Mouse (Mus musculus) embryonic fibroblast, embryonic 13.5 days (primary cell): ENCODE data around the gene Prkag2. TPM values are rescaled to one million over a fixed set of nuclear protein-coding genes. Genes with fewer than 3 reads are reported as not detected.

ENCODE experiments used
- H3K27ac ChIP-seq: 2 replicates; pipeline ENCODE4 v1.5.1; 2012; ENCODE audit warnings: low read length, control low read depth, inconsistent platforms; ENCODE audit not compliant: insufficient read depth
- H3K4me1 ChIP-seq: 2 replicates; pipeline ENCODE4 v1.6.1; 2011; ENCODE audit warnings: low read length; ENCODE audit not compliant: control insufficient read depth, insufficient read depth
- H3K4me3 ChIP-seq: 2 replicates; pipeline ENCODE4 v1.5.1; 2011; ENCODE audit warnings: mild to moderate bottlenecking, control low read depth, low read length; ENCODE audit not compliant: insufficient read depth
- CTCF ChIP-seq: IDR thresholded peaks from 2 replicates; pipeline ENCODE4 v1.5.1; 2011; ENCODE audit warnings: mild to moderate bottlenecking, control low read depth, low read length, moderate library complexity, borderline replicate concordance; ENCODE audit not compliant: insufficient read depth
- POLR2A ChIP-seq: IDR thresholded peaks from 2 replicates; pipeline ENCODE4 v1.6.1; 2011; ENCODE audit warnings: low read depth, mild to moderate bottlenecking, control low read depth, low read length, moderate library complexity
- polyA plus RNA-seq: library from polyadenylated mRNA; stranded (reverse); fragments of >200 nt; gene quantifications from 2 replicates; pipeline ENCODE4 v1.2.4, GENCODE M21; 2011; ENCODE audit warnings: low read depth; ENCODE audit not compliant: missing spikeins, insufficient read length

Gene Prkag2
- polyA plus RNA-seq, 1 experiment, result 39.6 TPM

DNA sequence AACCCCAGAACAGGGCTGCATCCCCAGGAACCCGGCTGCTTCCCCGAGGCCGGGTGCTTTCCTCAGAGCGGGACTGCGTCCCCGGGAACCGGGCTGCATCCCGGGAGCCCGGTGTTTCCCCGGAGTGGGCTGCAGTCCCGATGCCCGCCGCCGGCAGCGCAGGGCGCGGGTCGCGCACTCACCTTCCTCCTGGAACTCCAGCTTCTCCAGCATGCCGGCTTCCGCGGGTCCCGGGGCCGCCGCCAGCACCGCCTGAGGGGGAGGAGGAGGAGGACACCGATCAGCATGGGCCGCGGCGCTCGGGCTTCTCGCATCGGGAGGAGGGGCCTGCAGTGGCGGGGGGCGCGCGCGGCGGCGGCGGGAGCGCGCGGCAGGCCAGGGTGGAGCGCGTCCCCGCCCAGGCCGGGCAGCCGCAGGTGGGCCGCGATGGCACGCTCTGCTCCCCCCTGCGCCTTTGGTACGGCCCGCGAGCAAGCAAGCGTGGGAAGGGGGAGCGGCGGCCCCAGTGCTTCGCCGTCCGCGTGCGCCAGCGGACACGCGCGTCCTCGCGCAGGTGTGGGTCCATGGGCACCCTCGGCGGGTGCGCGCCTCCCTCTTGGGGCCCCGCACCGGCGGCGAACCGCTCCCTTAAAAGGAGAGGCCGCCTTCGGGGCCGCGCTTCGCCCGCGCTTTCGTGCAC is 192.2 kb downstream of the Prkag2 start:
- no peak for TF ChIP-seq CTCF
- peak; percentile 54; the same call in 1 of the 2 replicates for TF ChIP-seq POLR2A
- H3K27ac ChIP-seq, result peak overlapping the region; percentile 53
- peak overlapping the region; percentile 97 for H3K4me3 ChIP-seq
- H3K4me1 ChIP-seq, result peaks cover 5% of the 10 kb centered on the region; the same call in 1 of the 2 replicates

DNA sequence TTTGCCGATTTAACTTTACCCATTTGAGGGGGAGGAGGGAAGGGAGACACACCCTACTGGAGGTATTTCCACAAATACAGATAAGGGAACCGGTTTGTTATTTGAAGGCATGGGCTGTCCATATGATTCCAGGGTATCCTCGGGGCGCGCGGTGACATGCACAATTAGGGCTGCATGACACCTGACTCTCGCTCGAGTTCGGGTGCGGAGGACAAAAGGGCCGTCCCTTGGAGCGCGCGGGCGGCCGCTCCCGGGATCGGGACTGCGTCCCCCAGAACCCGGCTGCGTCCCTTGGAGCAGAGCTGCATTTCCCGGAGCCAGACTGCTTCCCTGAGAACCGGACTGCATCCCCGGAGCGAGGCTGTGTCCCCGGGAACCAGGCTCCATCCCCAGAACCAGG is 192.7 kb downstream of the Prkag2 start:
- no peak for TF ChIP-seq POLR2A
- no peak for TF ChIP-seq CTCF
- peak overlapping the region; percentile 97 for H3K4me3 ChIP-seq
- peaks cover 5% of the 10 kb centered on the region; the same call in 1 of the 2 replicates for H3K4me1 ChIP-seq
- peak overlapping the region; percentile 53 for H3K27ac ChIP-seq

DNA sequence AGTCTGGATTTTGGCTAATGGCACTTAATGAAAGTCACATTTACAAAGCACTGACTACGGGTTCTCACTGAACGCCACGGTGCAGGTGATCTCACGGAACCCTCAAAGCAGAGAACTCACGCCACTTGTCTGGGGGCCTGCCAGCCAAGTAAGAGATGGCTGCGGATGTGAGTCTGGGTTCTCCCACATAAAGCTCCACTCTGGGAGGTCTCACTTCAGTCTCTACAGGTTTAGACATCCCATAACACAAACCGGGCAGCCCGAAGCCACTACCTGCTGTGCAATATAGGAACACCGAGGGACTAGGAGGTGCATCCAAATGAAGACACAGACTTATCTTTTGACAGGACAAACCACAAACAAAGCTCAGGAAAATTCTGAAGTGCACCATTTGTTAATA is 193.6 kb downstream of the Prkag2 start:
- Histone ChIP-seq H3K27ac (no peak overlapping the region), H3K4me3 (peak overlapping the region; percentile 97), H3K4me1 (peaks cover 5% of the 10 kb centered on the region; the same call in 1 of the 2 replicates)
- no peak for TF ChIP-seq CTCF
- no peak for TF ChIP-seq POLR2A

DNA sequence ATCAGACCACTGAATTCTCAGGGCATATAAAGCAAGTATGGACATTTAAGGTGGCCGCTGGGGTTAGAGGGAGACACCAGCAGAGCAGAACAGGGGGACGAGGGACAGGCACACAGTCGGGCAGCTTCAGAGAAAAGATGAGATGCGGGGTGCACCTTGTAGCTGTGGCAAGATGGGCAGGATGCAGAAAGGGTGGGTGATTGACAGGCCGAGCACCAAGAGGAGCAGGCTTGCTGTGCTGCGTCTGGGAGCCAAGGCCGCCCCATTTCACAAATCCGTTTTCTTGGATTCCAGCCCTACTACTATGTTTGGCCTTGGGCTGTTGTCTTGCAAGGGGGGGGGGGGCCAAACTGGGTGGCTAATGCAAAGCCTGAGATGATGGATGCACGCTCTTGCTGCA is 195.5 kb downstream of the Prkag2 start:
- Histone ChIP-seq H3K27ac (no peak overlapping the region), H3K4me3 (no peak overlapping the region), H3K4me1 (peaks cover 5% of the 10 kb centered on the region; the same call in 1 of the 2 replicates)
- TF ChIP-seq CTCF, result no peak
- no peak for TF ChIP-seq POLR2A

DNA sequence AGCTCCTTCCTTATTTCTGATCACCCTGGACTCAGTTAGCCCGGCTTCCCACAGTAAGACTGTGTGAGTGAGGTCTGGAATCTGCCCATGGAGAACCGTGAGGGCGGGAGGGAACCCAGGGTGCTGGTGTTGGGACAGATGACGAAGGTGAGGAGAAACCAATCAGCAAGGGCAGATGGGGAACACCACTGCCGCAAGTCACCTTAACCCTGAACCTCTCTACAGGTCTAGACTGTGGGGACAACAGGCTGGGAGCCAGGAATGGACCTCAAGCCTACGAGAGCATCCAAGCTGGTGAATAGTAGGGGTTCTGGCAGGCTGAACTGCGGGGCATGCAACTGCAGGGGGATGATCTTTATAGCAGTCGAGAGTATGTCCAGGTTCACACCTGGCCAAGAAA is 196.0 kb downstream of the Prkag2 start:
- no peak for TF ChIP-seq POLR2A
- no peak for TF ChIP-seq CTCF
- Histone ChIP-seq H3K4me3 (no peak overlapping the region), H3K4me1 (peaks cover 5% of the 10 kb centered on the region; the same call in 1 of the 2 replicates), H3K27ac (no peak overlapping the region)

DNA sequence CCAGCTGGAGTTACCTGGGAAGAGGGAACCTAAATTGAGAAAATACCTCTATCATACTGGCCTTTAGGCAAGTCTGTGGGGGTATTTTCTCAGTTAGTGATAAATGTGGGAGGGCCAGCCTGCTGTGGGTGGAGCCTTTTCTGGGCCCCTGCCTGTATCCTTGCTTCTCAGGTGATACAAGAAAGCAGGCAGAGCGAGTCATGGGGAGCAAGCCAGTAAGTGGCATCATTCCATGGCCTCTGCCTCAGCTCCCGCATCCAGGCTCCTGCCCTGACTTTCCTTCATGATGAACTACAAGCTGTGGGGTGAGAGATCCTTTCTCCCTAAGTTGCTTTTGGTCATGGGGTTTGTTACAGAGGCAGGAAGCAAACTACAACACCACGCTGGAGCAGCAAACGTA is 196.4 kb downstream of the Prkag2 start:
- Histone ChIP-seq H3K4me1 (peaks cover 5% of the 10 kb centered on the region; the same call in 1 of the 2 replicates), H3K27ac (no peak overlapping the region), H3K4me3 (no peak overlapping the region)
- TF ChIP-seq CTCF (no peak), POLR2A (no peak)

DNA sequence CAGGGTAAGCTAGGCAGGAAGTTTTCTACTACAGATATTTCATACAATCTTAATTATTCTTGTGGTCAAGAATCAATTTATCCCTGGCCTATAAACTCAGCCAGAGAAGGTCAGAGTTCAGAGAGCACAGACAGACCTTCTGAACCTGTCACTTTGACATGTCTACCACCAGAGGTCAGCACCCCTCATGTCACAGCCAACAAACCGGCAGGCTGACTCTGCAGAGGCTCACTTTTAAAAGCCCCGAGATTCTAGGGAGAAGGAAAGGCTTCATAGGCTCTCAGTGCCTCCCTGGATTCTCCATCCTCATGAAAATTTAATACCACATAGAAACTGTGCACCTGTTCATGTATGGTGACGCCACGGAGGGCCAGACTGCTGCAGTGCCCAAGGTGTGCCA is 197.6 kb downstream of the Prkag2 start:
- Histone ChIP-seq H3K4me3 (no peak overlapping the region), H3K27ac (no peak overlapping the region), H3K4me1 (peaks cover 5% of the 10 kb centered on the region; the same call in 1 of the 2 replicates)
- TF ChIP-seq CTCF (peak; percentile 44; the same call in 1 of the 2 replicates), POLR2A (no peak)

DNA sequence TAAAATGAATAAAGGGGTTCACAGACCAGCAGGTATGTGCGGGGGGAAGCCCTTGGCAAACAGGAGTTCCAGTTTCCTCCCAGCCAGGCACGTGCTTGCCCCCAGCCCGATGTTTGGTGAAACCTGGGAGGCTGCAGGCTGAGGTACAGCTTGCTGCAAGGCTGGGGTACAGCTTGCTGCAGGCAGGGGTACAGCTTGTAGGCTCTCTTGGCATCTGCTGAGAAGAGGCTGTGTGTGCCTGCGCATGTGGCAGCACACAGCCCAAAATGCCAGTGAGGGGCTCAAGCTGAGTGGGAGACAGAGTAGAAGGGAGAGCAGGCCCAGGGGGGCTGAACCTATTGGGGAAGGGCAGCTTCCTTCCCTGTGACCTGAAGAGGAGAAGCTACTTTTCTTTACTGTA is 204.8 kb downstream of the Prkag2 start:
- no peak overlapping the region for H3K27ac ChIP-seq
- TF ChIP-seq POLR2A, result no peak
- TF ChIP-seq CTCF, result no peak
- H3K4me3 ChIP-seq, result no peak overlapping the region
- no peaks in the 10 kb centered on the region for H3K4me1 ChIP-seq

DNA sequence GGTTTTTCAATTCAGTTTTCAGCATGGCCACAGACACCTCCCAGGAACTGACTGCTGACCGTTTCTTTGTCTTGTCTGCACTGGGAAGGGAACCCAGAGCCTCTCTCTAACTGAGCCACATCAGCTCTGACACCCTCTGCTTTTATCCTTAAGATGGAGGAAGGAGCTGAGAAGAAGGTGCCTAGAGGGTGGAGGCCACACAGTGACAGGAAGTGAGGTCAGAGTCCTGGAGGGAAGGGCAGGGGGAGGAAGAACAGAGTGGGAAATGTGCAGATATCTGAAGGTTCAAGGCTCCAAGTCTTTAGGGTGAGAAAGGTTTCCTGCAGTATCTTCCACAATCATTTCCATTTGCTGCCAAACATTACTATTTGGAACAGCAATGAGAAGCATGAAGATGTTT is 205.6 kb downstream of the Prkag2 start:
- Histone ChIP-seq H3K27ac (no peak overlapping the region), H3K4me1 (no peaks in the 10 kb centered on the region; the same call in 1 of the 2 replicates), H3K4me3 (no peak overlapping the region)
- TF ChIP-seq POLR2A, result no peak
- no peak for TF ChIP-seq CTCF

DNA sequence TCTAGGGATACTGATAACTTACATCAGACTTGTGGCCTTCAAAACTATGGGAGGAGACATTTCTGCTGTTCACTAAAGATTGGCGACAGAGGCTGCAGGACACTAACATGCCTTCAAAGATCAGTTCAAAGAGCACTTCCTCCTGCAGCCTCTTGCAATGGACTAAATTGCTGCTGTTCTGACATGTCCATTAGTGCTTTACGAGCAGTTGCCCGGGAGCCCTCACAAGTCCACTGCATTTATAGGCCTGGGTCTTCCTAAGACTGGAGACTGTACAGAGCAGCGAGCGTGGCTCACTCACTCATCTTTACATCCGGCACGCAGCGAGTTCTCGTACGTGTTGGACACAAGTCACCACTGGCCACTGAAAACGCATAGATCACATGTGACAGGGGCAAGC is 208.0 kb downstream of the Prkag2 start:
- Histone ChIP-seq H3K4me3 (no peak overlapping the region), H3K27ac (no peak overlapping the region), H3K4me1 (peaks cover 8% of the 10 kb centered on the region)
- no peak for TF ChIP-seq POLR2A
- TF ChIP-seq CTCF, result no peak
